Comparison of ENCODE assay signal across 8 mouse cellular contexts in genomic region chrX:47992606-47993005, GRCm38 (mm10). TPM values are rescaled to one million over a fixed set of nuclear protein-coding genes. Genes with fewer than 3 reads are reported as not detected.
DNase-seq lines count a peak whose midpoint lies in the region; ATAC-seq lines count a peak whose summit lies in the region.

No protein-coding gene starts in this region.

- ATAC-seq in hindbrain, embryonic 16.5 days = peak; percentile 74
- peak; percentile 90 for ATAC-seq in megakaryocyte, adult 5-6 weeks (ENCODE audit: poor library complexity, severe bottlenecking)

- H3K4me2 ChIP-seq in hindbrain, embryonic 16.5 days (ENCODE audit: low read length) = peak overlapping the region; percentile 19; the same call in 1 of the 2 replicates

- no peaks in the 10 kb centered on the region for H3K27me3 ChIP-seq in hindbrain, embryonic 16.5 days (replicated peaks; ENCODE audit: control insufficient read depth, insufficient read depth, low read length)

- no peaks in the 10 kb centered on the region for H3K4me1 ChIP-seq in hindbrain, embryonic 16.5 days (ENCODE audit: control insufficient read depth, insufficient read depth, low read depth, low read length)

- 20% methylated on average over 8 of the region's 8 CpGs for WGBS in hindbrain, embryonic 16.5 days

- H3K9ac ChIP-seq in hindbrain, embryonic 16.5 days (ENCODE audit: low read depth, low read length) = no peak overlapping the region

- DNase-seq in T-cell, adult 2 months (ENCODE audit: low spot score) = peak; percentile 78
- peak; percentile 77 to 86 for DNase-seq in cerebellum, postnatal 36 days
- DNase-seq in gastrocnemius, adult 18-20 months (ENCODE audit: low spot score) = peak; percentile 76
- peak; percentile 51 to 77 for DNase-seq in layer of hippocampus, postnatal 36 days
- peak; percentile 71 to 86 for DNase-seq in right cerebral cortex, adult 2 months (ENCODE audit: low spot score in 2 of 2)
- peak; percentile 69 for DNase-seq in urinary bladder, postnatal 14 days (ENCODE audit: low spot score)

- no peaks in the 10 kb centered on the region for H3K36me3 ChIP-seq in hindbrain, embryonic 16.5 days (ENCODE audit: control insufficient read depth, insufficient read depth, low read length)

- no peak overlapping the region for H3K27ac ChIP-seq in hindbrain, embryonic 16.5 days (ENCODE audit: low read depth, low read length)

- no peak overlapping the region for H3K4me3 ChIP-seq in hindbrain, embryonic 16.5 days (ENCODE audit: low read length)

- H3K9me3 ChIP-seq in hindbrain, embryonic 16.5 days (ENCODE audit: control insufficient read depth, low read length) = no peaks in the 10 kb centered on the region

RNA-seq across cellular contexts. Expression of gene Apln, which starts 42.0 kb away (rescaled TPM):
- under 1 TPM; 0.59 to 0.85 TPM for total RNA-seq in gastrocnemius, adult 18-20 months (2021)
- polyA plus RNA-seq in hindbrain, embryonic 16.5 days (2015; fragmentation: Nextera tagmentation; extraction: Ambion mirVana) = 4.7 and 5.0 TPM in 2 replicates
- total RNA-seq in layer of hippocampus, postnatal 36 days (2021) = 10 to 100 TPM; 14.0 to 18.7 TPM
- 0.23 TPM in 1 of 2 replicates, not detected in the other for total RNA-seq in megakaryocyte, adult 5-6 weeks (2015)
- total RNA-seq in megakaryocyte, adult 5-6 weeks (2017) = 0.11 TPM in 1 of 2 replicates, not detected in the other

Comparison
In these comparisons a context has a peak if more than half of its experiments do, and no peak if none do; other contexts are left out.
1. RNA of gene Apln, which starts 42.0 kb away (total RNA-seq): 14.0 to 18.7 TPM in layer of hippocampus, postnatal 36 days; 0.59 to 0.85 TPM in gastrocnemius, adult 18-20 months and 0.11 to 0.23 TPM in megakaryocyte, adult 5-6 weeks; every median in the first group is over 4 times any median in the second.
2. Peak in every context shown above with its lines, with median percentiles within 50 percentile points of each other: DNase-seq.